Comparison of ENCODE assay signal across 10 mouse cellular contexts in the genomic region with DNA sequence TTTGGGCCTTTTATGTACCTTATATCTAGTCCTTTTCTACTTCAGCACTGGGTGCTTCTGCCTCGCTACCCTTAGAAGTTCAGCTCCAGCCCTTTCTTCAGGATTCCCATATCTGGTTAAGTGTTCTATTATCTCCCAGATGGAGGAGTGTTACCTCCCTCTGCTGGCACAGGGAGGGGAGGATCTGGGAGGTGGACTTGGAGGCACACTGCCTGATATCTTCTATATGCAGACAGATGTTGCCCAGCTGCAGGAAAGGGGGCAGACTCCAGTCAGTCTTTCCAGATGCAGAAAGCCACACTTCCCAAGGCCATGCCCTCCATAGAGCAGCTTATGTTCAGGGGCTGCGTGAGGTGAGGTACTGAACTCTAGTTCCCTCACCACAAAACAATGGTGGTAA.
DNase-seq lines count a peak whose midpoint lies in the region; ATAC-seq and TF ChIP-seq lines count a peak whose summit lies in the region.
"Had no signal": no experiment of that assay in that cellular context is flagged by ENCODE, and none has a peak within 500 bp of the region (broad histone marks: within the 10 kb centered on the region; RNA-seq: fewer than 3 reads in every experiment).

No protein-coding gene starts in this region.

- H3K27me3 ChIP-seq in kidney, embryonic 15.5 days = no peaks in the 10 kb centered on the region
- no peaks in the 10 kb centered on the region for H3K27me3 ChIP-seq in limb, embryonic 11.5 days (ENCODE audit: control insufficient read depth, insufficient read depth, low read length)
- no peaks in the 10 kb centered on the region for H3K27me3 ChIP-seq in cerebellum, adult 2 months (ENCODE audit: control insufficient read depth, insufficient read depth, low read length)

- H3K9me3 ChIP-seq in kidney, embryonic 15.5 days (replicated peaks) = no peaks in the 10 kb centered on the region
- H3K9me3 ChIP-seq in limb, embryonic 11.5 days (ENCODE audit: control insufficient read depth, low read length) = no peaks in the 10 kb centered on the region

- H3K4me2 ChIP-seq in kidney, embryonic 15.5 days = no peak overlapping the region
- H3K4me2 ChIP-seq in limb, embryonic 11.5 days (ENCODE audit: low read depth, severe bottlenecking) = no peak overlapping the region

- no peaks in the 10 kb centered on the region for H3K36me3 ChIP-seq in kidney, embryonic 15.5 days
- H3K36me3 ChIP-seq in limb, embryonic 11.5 days (ENCODE audit: control insufficient read depth, insufficient read depth, low read length) = no peaks in the 10 kb centered on the region

- no peak overlapping the region for H3K9ac ChIP-seq in kidney, embryonic 15.5 days
- H3K9ac ChIP-seq in limb, embryonic 11.5 days (ENCODE audit: low read length) = no peak overlapping the region

- H3K27ac ChIP-seq in kidney, embryonic 15.5 days = no peak overlapping the region
- no peak overlapping the region for H3K27ac ChIP-seq in limb, embryonic 11.5 days (replicated peaks; ENCODE audit: low read depth, low read length)
- H3K27ac ChIP-seq in cerebellum, adult 2 months (ENCODE audit: insufficient read depth, low read length) = no peak overlapping the region

- no peak overlapping the region for H3K4me3 ChIP-seq in kidney, embryonic 15.5 days (replicated peaks)
- no peak overlapping the region for H3K4me3 ChIP-seq in limb, embryonic 11.5 days (ENCODE audit: low read depth, low read length)
- no peak overlapping the region for H3K4me3 ChIP-seq in cerebellum, adult 2 months (replicated peaks; ENCODE audit: insufficient read depth, low read depth, low read length)

- WGBS in kidney, embryonic 15.5 days = 70% methylated on average over 2 of the region's 2 CpGs
- WGBS in limb, embryonic 11.5 days = 42% methylated on average over 2 of the region's 2 CpGs
- WGBS in cerebellum, adult 2 months = 88% methylated on average over 2 of the region's 2 CpGs

- DNase-seq in frontal cortex, postnatal 10 days (ENCODE audit: low spot score in 2 of 2) = no peak
- peak; percentile 43 for DNase-seq in kidney, postnatal 10 days
- DNase-seq in R1 (ENCODE audit: low read depth, low spot score) = peak; percentile 70
- DNase-seq in limb, embryonic 11.5 days (ENCODE audit: low spot score) = peak; percentile 34
- DNase-seq in cerebellum, adult 2 months = no peak
- DNase-seq in layer of hippocampus, postnatal 14 days (ENCODE audit: low spot score in 2 of 2) = no peak
- DNase-seq: cerebellum, adult 8-10 months had no signal

- peak; percentile 38; the same call in 1 of the 2 replicates for ATAC-seq in frontal cortex, adult (ENCODE audit: low TSS enrichment)
- ATAC-seq in kidney, embryonic 15.5 days (replicated peaks; ENCODE audit: low FRiP score) = no peak
- 0 out of 2 replicates have a peak, but pooled peaks have one; percentile 35 for ATAC-seq in limb, embryonic 11.5 days (ENCODE audit: insufficient number of reproducible peaks, low FRiP score, low TSS enrichment, low read depth)
- ATAC-seq: CD4-positive, CD25-positive, alpha-beta regulatory T cell, adult 4 months had no signal

- no peaks in the 10 kb centered on the region for H3K4me1 ChIP-seq in kidney, embryonic 15.5 days
- no peaks in the 10 kb centered on the region for H3K4me1 ChIP-seq in limb, embryonic 11.5 days (ENCODE audit: control insufficient read depth, insufficient read depth, low read length)
- H3K4me1 ChIP-seq in cerebellum, adult 2 months (ENCODE audit: control insufficient read depth, insufficient read depth, low read length) = no peaks in the 10 kb centered on the region

- no peak for TF ChIP-seq CTCF in cerebellum, adult 2 months (IDR thresholded peaks at IDR 0.05; ENCODE audit: borderline replicate concordance, insufficient read depth, low read depth, low read length)

- no peak for TF ChIP-seq POLR2A in cerebellum, adult 2 months (IDR thresholded peaks at IDR 0.05; ENCODE audit: borderline replicate concordance, insufficient read depth, low read length)

Comparison
In these comparisons a context has a peak if more than half of its experiments do, and no peak if none do; other contexts are left out.
1. DNase-seq: peak in kidney, postnatal 10 days (single experiment), R1 (single experiment) and limb, embryonic 11.5 days (single experiment); none in frontal cortex, postnatal 10 days (0 of 2), cerebellum, adult 2 months (0 of 2) and layer of hippocampus, postnatal 14 days (0 of 2).